Mouse (Mus musculus) adrenal gland, postnatal 36 days (tissue): ENCODE measurements at regions not wholly inside any gene's neighbourhood (a gene's known extent, or its start where the extent isn't known, plus 50 kb on each side); places are given as distances from the start of the nearest gene placed in this dataset.

Experiments used
- DNase-seq, 2 experiments: peaks; one replicate each; pipeline ENCODE4 v3.0.0; 2021; ENCODE audit warnings: mixed read lengths in 1 of 2

- no peak for DNase-seq
Measured at GRCm38 (mm10) chr5:44416844-44417589, 190.6 kb upstream of the Tapt1 start.

GRCm38 (mm10) chr5:44414441-44414840, 188.0 kb upstream of the Tapt1 start:
- peak; percentile 9 to 48 for DNase-seq

DNA sequence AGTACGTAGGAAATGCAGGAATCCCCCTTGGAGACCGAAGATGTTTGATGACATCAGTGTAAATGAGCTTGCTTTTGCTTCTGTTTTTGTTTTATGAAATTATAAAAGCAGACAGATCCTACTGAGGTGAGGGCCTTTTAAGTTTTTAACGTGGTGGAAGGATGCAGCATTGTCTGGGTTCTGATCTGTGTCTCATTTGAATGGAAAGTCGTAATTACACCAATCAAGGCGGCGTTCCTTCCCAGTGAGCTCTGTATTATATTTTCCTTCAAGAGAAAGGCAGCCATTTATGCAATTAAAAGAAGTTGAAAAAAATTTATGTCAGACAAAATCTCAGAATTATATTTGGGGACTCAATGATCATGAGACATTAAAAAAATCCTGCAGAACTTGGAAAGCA, 176.9 kb upstream of the Tapt1 start:
- no peak for DNase-seq

DNA sequence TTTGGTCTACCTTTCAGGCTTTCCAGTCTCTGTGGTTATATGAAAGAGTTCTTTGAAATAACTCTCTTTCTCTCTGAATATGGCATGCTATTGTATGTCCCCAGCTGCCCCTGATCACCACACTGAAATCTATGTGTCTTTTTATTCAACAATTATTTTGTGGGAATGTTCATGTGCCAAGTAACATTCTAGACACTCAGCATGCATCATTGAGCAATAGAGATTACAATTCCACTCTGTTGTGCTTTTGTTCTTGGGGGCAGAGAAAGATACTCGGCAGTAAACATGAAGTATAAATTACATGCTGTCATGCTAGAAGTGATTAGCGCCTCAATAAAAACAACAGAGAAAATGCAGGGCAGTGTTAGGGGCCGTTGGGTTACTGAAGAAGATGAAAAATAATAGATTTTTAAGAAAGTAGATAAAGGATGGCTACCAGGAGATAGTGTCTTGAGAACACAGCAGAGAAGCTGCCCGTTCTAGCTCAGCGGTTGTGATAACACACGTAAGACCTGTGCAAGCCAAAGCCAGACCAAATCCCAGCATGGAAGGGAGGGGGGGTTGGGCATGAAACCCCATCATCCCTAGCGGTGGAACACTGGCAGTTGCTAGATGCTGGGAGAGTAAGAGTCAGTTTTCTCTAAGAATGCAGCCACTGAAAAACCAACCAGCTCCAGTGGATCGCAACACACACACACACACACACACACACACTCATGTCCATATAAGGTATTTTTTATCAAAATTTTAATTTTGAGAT, 174.3 kb upstream of the Tapt1 start:
- no peak for DNase-seq

DNA sequence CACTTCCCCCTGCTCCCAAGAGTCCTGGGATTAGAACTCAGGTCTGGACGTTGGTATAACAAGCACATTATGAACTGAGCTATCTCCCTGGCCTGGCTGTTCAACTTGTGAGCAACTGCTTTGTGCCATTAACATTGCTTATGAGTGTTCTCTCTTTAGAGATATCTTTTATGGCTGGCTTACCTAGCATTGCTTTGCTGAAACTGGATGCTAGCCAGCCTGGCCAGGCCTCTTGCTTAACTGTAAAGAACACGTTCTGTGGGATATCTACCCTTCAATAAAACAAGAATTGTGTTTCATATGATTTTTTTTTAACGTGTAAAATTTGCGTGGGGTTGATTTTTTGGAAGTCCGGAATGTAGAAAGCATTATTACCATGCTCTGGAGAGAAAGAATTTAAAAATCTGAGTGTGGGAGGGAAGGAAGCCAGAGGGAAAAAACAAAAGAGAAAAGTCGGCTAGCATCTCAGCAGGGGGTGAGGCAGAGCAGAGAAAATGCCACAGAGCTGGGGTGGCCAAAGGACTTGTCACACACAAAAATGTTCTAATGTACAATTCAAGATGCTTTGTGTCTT, 160.9 kb upstream of the Tapt1 start:
- DNase-seq, result no peak

DNA sequence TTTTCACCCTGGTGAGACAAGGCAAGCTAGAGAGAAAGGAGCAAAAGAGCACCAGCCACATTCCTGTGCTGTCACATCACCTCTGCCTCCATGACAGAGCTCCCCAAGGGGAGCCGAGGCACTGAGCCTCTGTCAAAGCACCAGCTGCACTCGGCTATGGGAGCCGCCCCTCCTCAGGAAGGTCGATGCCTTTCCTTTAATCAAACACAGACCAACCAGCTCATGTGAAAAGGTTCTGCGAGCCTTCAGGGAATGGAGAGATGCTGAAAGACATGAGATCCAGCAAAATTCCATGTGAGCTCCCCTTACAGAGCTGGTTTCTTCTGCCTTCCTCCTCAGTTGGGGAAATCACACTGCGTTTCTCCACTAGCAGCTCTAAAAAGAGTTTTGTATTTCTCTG, 159.8 kb upstream of the Tapt1 start:
- DNase-seq, result no peak

- no peak for DNase-seq
Measured at GRCm38 (mm10) chr5:44383049-44383448, 156.6 kb upstream of the Tapt1 start.

DNA sequence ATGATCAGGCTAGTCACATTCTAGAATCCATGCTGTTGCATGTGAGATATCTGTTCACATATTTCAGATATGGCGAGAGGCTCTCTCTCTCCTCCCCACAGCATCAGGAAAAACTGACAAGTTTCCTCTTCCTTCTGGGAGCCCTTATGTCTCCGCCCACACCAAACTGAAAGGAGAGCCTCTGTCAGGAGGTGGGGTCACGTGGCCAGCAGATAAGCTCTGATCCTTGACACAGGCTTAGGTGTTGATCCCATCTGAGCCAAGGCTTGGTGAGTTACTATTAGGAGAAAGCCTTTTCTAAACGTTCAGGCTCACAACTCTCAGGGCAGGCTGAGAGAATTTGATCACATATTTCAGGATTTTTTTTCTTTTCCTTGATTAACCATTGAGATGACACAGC, 143.6 kb upstream of the Tapt1 start:
- no peak for DNase-seq

- DNase-seq, result no peak
Measured at GRCm38 (mm10) chr5:44352324-44352723, 125.9 kb upstream of the Tapt1 start.

DNA sequence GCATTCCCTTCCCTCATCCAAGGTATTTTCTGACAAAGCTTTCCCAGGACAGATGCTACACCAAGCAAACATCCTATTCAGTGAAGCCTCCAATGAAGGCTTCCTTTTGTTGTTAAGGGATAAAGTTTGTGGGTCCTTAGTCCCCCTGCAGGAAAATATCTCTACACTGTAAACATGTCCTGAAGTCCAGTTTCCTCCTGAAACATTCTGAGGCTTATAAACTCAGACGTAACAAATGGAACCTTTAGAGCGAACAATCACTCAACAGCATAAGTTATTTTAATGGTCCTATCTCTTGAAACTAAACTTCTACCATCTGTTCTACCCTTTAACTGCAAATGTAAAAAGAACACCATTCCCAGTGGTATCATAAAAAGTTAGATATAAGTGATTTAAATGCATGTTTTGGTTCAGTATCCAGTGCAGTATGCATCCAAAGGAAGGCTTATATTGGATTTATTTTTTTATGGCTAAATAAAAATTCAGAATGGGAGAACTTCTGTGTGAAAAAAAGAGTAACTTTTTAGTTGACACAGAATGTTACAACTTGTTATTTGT, 115.1 kb upstream of the Tapt1 start:
- no peak for DNase-seq

GRCm38 (mm10) chr5:44338662-44339061, 112.2 kb upstream of the Tapt1 start:
- no peak for DNase-seq

GRCm38 (mm10) chr5:44335756-44336155, 109.3 kb upstream of the Tapt1 start:
- DNase-seq, result no peak

GRCm38 (mm10) chr5:44319626-44320025, 93.2 kb upstream of the Tapt1 start:
- DNase-seq, result no peak

DNA sequence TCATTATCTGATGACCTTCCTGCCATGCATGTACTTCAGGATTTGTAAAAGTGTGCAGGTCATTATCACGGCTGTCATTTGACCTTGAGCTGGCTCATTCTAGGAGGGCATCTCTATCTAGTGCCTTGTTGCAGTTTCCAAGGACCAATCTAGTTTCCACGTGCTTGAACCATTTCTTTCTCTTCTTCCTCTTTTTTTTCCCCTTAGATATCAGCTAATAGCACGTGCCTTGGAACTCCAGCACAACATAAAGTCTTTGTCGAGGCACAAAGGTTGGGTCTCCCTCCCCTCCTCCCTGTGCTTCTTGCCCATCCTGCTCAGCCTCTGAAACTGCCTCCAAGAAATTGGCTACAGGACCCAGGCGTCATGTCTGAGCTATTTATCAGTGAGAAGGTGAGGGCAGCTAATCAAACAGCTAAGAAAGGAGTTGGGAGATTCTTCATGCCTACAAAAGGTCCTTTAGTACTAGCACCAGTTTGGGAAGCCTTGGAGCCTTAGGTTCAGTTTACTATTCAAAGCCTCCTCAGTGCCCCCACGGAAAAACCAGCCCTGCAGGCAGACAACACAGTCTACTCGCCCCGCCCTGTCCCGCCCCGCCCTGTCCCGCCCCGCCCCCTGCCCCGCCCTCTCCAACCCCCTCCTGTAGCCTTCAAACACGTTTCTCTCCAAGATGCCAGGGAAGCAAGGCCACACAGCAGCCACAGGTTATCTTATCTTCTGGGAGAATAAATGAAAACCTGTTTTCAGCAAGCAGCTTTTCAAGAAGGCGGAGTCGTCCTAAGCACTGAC, 80.5 kb upstream of the Tapt1 start:
- no peak for DNase-seq

GRCm38 (mm10) chr5:44303886-44304855, 77.7 kb upstream of the Tapt1 start:
- peak; percentile 51 to 63 for DNase-seq

DNA sequence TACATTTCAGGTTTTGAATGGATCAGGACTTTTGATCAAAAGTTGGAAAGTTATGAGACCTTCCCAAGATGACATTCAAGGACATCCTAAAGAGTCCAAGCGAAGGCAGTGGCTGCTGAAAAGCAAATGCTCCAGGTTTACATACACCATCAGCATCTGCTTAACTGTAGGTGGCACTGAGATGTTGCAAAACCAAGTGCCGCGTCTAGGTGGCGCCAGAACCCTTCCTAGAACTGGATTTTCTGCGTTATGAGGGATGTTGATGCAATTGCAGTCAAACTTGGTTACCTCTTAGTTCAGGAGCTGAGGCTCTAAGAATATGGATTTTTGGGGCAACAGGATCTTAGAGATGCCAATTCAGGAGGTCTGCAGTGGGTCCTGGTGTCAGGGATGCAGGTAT, 58.0 kb upstream of the Tapt1 start:
- peak; percentile 76 to 79 for DNase-seq
